Mouse (Mus musculus) spleen, adult 2 months (tissue): ENCODE results near the gene Scrg1.

Source experiments
- CTCF ChIP-seq: fragments of 200-500 bp; IDR thresholded peaks from 2 replicates; pipeline ENCODE4 v1.5.1; 2011; ENCODE audit warnings: mild to moderate bottlenecking, inconsistent platforms; ENCODE audit not compliant: insufficient read depth, insufficient read length, insufficient replicate concordance; ENCODE audit errors: extremely low read depth
- POLR2A ChIP-seq: fragments of 200-500 bp; IDR thresholded peaks from 2 replicates; pipeline ENCODE4 v1.6.1; 2011; ENCODE audit warnings: low read depth, low read length, inconsistent platforms

DNA sequence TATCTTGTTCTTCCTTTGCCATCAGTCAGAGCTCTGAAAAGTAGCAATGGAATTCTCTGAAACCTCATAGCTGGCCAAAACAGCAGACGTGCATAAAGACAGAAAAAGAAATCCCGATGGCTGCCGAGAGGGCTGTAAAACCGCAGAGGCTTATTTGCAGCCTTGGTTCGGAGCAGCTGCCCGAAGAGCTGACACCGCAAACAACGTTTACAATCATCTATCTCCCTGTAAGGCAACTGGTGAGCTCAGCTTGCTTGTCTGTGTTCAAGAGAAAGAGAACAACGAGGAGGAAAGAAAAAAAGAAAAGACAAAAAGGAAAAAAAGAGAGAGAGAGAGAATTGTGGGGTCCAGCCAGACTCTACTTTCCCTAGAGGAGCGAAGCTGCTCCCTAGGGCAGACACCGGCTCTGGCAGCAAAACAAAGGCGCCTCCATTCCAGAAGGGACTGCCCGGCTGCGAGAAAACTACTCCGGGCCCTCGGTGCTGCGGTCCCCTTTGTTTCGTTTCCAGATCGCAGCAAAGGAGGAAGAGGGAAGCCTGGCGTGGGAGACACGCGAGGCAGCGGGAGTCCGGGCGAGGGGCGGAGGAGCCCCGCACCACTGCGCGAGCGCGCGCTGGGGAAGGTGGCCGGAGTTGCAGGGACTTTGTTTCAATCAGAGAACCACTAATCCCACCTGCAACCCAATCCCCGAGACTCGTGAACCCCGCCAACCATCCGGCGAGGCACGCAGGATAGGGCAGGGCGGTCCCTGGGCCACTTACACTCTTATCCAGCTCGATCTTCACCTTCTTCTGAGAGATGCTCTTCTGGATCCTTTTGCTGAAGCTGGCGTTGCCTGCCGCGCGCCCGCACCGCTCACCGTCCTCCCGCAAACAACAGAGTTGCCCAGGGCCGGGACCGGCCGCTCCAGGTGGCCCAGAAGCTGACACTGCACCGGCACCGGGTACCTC is 31.0 kb downstream of the Scrg1 start:
- TF ChIP-seq CTCF: no peak
- no peak for TF ChIP-seq POLR2A
